Mouse (Mus musculus): ENCODE measurements around the gene Cd244a.

GRCm38 (mm10) chr1:171604686-171605085, 45.7 kb downstream of the Cd244a start:
- TF ChIP-seq JUND (conservative IDR thresholded peaks at IDR 0.05; ENCODE audit: low read depth, low read length) = no peak
- TF ChIP-seq POLR2AphosphoS2 (IDR thresholded peaks at IDR 0.05; ENCODE audit: low read depth, low read length) = no peak
- TF ChIP-seq POLR2A (IDR thresholded peaks at IDR 0.05; ENCODE audit: low read depth, low read length) = no peak
- TF ChIP-seq CHD2 (IDR thresholded peaks at IDR 0.05; ENCODE audit: low read length) = no peak
- TF ChIP-seq SIN3A (IDR thresholded peaks at IDR 0.05; ENCODE audit: low read length) = no peak
- TF ChIP-seq E2F4 (IDR thresholded peaks at IDR 0.05; ENCODE audit: insufficient replicate concordance, low read depth, low read length) = no peak
- TF ChIP-seq ZC3H11A (IDR thresholded peaks at IDR 0.05; ENCODE audit: low read depth, low read length) = no peak
- TF ChIP-seq MAZ (IDR thresholded peaks at IDR 0.05; ENCODE audit: low read depth, low read length) = no peak
- no peak for TF ChIP-seq EP300 (IDR thresholded peaks at IDR 0.05; ENCODE audit: low read length)
- TF ChIP-seq CTCF (conservative IDR thresholded peaks at IDR 0.05 in 1 of 2, IDR thresholded peaks at IDR 0.05 in 1 of 2; ENCODE audit: low read depth in 2 of 2, low read length in 2 of 2) = no peak
- TF ChIP-seq HCFC1 (IDR thresholded peaks at IDR 0.05; ENCODE audit: low read depth, low read length) = no peak
- TF ChIP-seq NRF1 (IDR thresholded peaks at IDR 0.05; ENCODE audit: low read depth, low read length) = no peak

All from CH12.LX (cell line).